Mouse (Mus musculus): ENCODE results near the gene Cmah.

Cmah gene

DNA sequence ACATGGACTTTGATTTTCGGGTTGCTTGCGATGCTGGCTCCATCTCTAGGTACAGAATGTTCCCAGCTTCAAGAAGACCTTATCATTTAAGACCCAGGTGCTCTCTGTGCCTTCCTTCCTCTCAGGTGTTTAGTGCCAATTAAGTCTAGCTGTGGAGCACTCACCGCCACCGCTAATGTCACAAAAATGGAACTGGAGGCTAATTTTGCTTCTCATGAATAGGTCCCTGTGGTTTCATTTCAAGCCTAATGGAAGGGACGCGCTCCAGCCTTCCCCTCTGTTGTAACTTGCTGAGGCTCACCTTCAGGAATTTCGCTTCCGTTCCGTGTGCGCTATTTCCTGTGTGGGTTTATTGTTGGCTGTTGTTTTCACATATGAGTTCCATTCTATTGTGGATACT is 193.6 kb downstream of the Cmah start:
- no peak for DNase-seq

DNA sequence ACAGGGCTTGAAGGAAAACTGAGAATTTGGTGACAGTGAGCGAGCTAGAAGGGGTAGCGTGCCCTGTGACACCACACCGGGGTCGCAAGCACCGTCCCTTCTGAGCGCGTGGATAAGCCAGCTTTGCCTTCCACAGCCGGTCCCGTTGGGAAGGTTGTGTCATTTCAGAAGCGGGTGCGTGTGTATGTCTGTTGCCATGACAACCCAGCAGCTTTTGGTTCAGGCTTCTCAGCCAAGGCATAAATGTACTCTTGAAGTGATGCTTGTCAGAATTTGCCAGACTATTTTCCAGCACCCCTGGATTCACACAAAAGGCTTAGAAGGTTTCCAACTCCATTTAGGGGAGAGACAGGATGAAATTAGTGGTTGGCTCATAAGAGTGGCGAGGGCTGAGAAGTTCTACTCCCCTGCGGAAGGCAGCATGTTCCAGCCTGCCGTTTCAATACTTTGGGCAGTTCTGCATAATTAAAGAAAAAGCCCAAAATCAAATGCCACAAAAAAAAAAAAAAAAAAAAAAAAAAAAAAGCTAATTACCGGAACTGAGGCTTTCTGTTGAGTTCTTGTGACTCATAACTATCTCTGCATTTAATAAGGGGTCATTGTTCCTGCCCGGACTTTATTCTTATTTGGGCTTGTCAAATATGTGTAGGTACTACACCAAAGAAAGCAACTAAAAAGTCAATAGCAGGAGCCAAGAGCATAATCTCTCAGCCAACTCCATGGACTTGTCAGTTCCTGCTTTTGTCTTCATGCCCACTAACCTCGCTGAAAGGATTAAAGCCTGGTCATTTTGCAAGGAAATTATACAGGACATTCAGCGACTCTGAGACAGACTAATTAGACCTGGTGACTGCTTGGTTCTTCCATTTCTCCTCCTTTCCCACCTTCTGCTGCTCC is 194.5 kb downstream of the Cmah start:
- no peak for DNase-seq

DNA sequence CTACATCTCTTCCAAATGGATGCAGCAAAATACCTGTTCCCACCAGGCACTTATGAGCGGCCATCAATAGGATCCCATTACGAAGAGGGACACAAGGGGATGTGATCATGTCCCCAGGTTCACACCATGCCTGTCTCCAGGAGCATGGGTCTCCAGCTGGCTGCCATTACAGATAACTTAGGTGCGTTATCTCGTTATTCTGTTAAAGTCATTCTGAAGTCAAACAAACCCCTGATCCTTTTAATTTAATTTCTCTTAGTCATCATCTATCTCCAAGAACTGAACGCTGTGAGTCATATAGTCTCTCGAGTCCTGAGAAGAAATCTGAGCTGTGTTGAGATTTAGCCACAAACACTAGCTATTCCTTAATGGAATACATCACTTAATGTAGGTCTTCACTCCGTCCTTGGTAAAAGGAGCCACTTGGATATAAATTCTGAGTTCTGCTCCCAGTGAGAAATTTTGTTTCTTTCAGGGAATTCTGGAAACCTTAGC is 195.2 kb downstream of the Cmah start:
- DNase-seq: no peak

DNA sequence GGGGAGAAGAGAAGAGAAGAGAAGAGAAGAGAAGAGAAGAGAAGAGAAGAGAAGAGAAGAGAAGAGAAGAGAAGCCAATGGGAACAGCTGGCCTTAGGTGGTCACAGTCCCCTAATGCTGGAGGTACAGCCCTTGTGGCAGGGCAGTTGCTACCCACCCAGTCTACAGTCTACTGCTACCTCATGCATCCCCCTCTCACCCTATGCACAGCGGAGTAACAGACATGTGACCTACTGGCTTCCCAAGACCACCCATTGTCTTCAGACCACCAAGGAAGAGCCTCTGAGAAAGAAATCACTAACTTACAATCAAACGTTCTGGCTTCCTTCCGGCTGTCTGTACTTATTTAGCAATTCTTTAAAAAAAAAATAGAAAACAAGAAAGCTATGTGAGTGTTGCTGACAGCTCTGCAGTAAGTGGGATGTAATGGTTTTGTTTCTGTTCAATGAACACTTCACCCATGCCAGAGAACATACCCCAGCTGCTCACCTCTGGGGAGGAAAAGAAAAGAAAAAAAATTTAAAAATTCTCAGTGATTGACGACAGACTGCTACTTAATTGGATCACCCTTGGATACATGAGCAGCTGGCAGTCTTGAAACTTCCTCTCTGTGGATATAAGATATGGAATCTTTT is 196.5 kb downstream of the Cmah start:
- DNase-seq: no peak

DNA sequence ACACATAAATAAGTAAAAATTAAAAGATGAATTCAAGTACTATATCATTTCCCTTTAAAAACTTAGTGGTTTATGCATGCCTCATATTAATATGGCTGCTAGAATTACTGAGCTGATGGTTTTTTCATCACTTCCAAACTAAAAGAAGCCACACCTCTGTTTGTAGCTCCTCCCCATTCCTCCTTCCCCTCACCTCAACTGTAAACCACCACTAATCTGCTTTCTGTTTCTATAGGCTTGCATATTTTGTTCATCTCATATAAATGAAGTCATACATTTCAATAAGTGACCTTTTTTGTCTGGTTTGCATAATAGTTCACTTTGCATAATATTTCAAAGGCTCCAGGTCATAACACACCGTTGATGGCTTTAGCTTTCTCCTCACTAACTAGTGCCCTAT is 197.3 kb downstream of the Cmah start:
- no peak for DNase-seq

DNA sequence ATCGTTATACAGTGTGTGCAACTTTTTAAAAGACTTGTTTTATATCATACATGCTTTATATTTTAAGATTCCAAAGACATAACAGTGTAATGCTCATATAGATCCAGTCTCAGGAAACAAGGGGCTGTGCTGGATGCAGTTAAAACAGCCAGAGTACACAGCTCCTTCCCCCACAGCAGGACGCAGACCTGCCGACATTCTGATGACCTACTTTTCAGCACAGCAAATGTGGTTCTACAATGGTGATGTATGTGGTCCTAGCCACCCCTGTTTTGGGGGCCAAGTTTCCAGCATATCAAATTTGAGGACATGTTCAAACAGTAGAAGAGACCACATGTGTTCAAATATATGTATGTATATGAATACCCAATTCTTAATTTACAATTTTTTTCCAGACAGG is 198.3 kb downstream of the Cmah start:
- DNase-seq: no peak

DNA sequence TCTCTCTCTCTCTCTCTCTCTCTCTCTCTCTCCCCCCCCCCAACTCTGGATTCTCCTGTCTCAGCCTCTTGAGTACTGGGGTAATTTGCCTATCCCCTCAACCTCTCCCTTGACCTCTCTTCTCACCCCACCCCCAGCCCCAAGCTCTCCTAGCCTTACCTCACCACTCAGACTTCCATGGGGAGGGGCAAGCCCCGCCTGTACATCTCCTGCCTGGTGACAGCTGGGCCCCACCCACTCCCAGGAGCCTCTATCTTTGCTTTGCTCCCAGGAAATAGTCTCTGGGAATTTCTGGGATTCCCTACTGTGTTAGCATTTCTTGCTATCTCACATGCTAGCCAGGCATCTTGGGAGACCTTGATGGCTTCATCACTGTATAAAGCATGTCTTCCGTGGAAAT is 199.7 kb downstream of the Cmah start:
- no peak for DNase-seq
